ENCODE assay signal across 17 mouse cellular contexts in genomic region chr12:32685788-32686385, GRCm38 (mm10).
"Had no signal": no experiment of that assay in that cellular context is flagged by ENCODE, and none has a peak within 500 bp of the region (broad histone marks: within the 10 kb centered on the region; RNA-seq: fewer than 3 reads in every experiment).

No protein-coding gene starts in this region.

- H3K4me3 ChIP-seq: liver, embryonic 15.5 days; lung, embryonic 15.5 days; megakaryocyte, embryonic 14.5 days; midbrain, embryonic 12.5 days; neural tube, embryonic 12.5 days; stomach, embryonic 15.5 days had no signal

- H3K9me3 ChIP-seq: liver, embryonic 15.5 days; lung, embryonic 15.5 days; megakaryocyte, embryonic 14.5 days; midbrain, embryonic 12.5 days; neural tube, embryonic 12.5 days; stomach, embryonic 15.5 days had no signal

- H3K27me3 ChIP-seq: liver, embryonic 15.5 days; lung, embryonic 15.5 days; midbrain, embryonic 12.5 days; neural tube, embryonic 12.5 days; stomach, embryonic 15.5 days had no signal

- H3K4me2 ChIP-seq: liver, embryonic 15.5 days; lung, embryonic 15.5 days; midbrain, embryonic 12.5 days; neural tube, embryonic 12.5 days; stomach, embryonic 15.5 days had no signal

- ATAC-seq: liver, postnatal 0 days; lung, postnatal 0 days had no signal

- H3K9ac ChIP-seq: liver, embryonic 15.5 days; liver, postnatal 0 days; lung, embryonic 15.5 days; midbrain, embryonic 12.5 days; neural tube, embryonic 12.5 days; stomach, embryonic 15.5 days had no signal

- DNase-seq: liver, postnatal 0 days; lung, adult 2 months; lung, postnatal 14 days; lung, postnatal 36 days; right cerebral cortex, postnatal 14 days; thymus, adult 2 months; thymus, postnatal 25 days; thymus, postnatal 4 days had no signal

- H3K36me3 ChIP-seq: liver, embryonic 15.5 days; lung, embryonic 15.5 days; midbrain, embryonic 12.5 days; neural tube, embryonic 12.5 days; stomach, embryonic 15.5 days had no signal

- H3K27ac ChIP-seq: liver, embryonic 15.5 days; lung, embryonic 15.5 days; macrophage; midbrain, embryonic 12.5 days; neural tube, embryonic 12.5 days; stomach, embryonic 15.5 days; stomach, postnatal 0 days had no signal

- H3K4me1 ChIP-seq: liver, embryonic 15.5 days; lung, embryonic 15.5 days; midbrain, embryonic 12.5 days; neural tube, embryonic 12.5 days; stomach, embryonic 15.5 days had no signal
